Mouse (Mus musculus): ENCODE data around the gene Krtap17-1. TPM values are rescaled to one million over a fixed set of nuclear protein-coding genes. Genes with fewer than 3 reads are reported as not detected.

Gene Krtap17-1
- total and polyA plus RNA-seq, 2 experiments: not detected

DNA sequence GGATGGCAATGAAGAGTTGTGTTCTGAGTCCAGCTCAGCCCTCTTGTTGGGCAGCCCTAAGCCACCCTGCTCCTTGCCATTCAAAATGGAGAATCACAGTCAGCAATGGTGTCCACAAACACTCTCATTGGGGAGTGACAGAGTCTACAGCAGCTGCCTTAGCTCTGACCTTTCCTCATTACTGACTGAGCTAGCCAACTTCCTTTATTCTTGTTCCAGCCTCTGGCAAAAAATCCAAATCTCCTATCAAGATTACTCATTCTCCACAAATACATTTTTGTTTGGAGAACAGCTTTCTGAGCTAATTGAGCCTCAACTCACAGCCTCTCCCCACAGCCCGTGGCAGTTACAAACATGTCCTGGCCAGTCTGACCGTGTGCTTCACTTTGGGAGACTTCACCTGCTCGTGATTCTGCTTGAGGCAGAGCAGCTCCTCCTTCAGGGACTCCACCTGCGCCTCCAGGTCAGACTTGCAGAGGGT, 19.9 kb upstream of the Krtap17-1 start:
- WGBS: 49% methylated on average over 4 of the region's 4 CpGs
- H3K27me3 ChIP-seq (ENCODE audit: control insufficient read depth, insufficient read depth, low read length): no peaks in the 10 kb centered on the region

DNA sequence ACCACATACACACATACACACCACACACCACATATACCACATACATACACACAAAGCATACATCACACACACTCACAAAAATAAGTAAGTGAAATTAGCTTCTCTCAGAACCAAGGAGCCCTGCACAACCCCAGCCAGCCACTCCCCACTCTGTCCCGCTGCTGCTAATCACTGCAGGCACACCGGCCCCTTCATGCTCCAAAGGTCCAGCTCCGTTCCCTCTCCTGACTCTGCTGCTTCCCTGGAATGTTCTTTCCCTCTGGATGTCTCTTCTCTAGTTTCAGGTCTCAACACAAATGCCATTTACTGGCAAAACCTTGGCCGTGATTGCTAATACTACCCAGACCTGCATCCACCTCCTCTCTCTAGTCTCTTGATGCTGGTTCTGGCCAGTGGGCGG, 16.9 kb upstream of the Krtap17-1 start:
- Histone ChIP-seq H3K4me1 (ENCODE audit: control insufficient read depth, insufficient read depth, low read length) (no peaks in the 10 kb centered on the region), H3K79me2 (ENCODE audit: control insufficient read depth, insufficient read depth, low read length) (no peaks in the 10 kb centered on the region), H3K27ac (replicated peaks; ENCODE audit: insufficient read depth, low read depth, low read length) (no peak overlapping the region), H3K4me3 (ENCODE audit: insufficient read depth, low read depth, low read length) (no peak overlapping the region), H3K36me3 (ENCODE audit: control insufficient read depth, insufficient read depth, low read length) (no peaks in the 10 kb centered on the region), H3K9ac (ENCODE audit: low read depth, low read length) (no peak overlapping the region), H3K27me3 (ENCODE audit: control insufficient read depth, insufficient read depth, low read length) (no peaks in the 10 kb centered on the region)
- TF ChIP-seq CTCF (IDR thresholded peaks at IDR 0.05; ENCODE audit: low read depth, low read length) (no peak), POLR2A (IDR thresholded peaks at IDR 0.05; ENCODE audit: extremely low read depth, insufficient read depth, low read length) (no peak)
- WGBS: 84% methylated on average over 5 of the region's 5 CpGs
- DNase-seq (ENCODE audit: extremely low read depth, low read depth, low spot score): no peak

More for the DNA sequence above, 19.9 kb upstream of the Krtap17-1 start:
- Histone ChIP-seq H3K4me1 (ENCODE audit: control insufficient read depth, insufficient read depth, low read length) (no peaks in the 10 kb centered on the region), H3K36me3 (ENCODE audit: control insufficient read depth, insufficient read depth, low read length) (no peaks in the 10 kb centered on the region), H3K9ac (ENCODE audit: low read depth, low read length) (no peak overlapping the region), H3K4me3 (ENCODE audit: insufficient read depth, low read depth, low read length) (no peak overlapping the region), H3K27ac (replicated peaks; ENCODE audit: insufficient read depth, low read depth, low read length) (no peak overlapping the region), H3K79me2 (ENCODE audit: control insufficient read depth, insufficient read depth, low read length) (no peaks in the 10 kb centered on the region)
- no peak for DNase-seq (ENCODE audit: extremely low read depth, low read depth, low spot score)
- no peak for TF ChIP-seq POLR2A (IDR thresholded peaks at IDR 0.05; ENCODE audit: extremely low read depth, insufficient read depth, low read length)
- TF ChIP-seq CTCF (IDR thresholded peaks at IDR 0.05; ENCODE audit: low read depth, low read length): no peak

DNA sequence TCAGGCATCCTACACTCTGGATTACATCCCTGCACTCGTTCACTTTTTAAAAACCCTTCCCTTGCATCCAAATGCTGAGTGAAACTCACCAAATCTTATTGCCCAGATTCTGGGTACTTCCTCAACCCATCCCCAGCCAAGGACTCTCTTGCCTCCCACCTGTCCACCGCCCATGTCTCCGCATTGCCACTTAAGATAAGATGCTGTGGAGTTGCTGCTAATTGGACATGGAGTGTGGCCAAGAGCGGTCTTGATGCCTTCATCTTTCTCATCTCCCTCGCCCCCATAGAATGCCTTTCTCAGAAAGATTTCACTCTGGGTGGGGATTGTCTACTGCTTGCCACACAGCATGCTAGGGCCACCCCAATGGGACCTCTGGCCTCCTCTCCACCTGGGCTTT, 14.5 kb upstream of the Krtap17-1 start:
- Histone ChIP-seq H3K27me3 (ENCODE audit: control insufficient read depth, insufficient read depth, low read length) (no peaks in the 10 kb centered on the region; the same call in 1 of the 2 replicates), H3K27ac (replicated peaks; ENCODE audit: insufficient read depth, low read depth, low read length) (no peak overlapping the region), H3K4me1 (ENCODE audit: control insufficient read depth, insufficient read depth, low read length) (no peaks in the 10 kb centered on the region), H3K9ac (ENCODE audit: low read depth, low read length) (no peak overlapping the region), H3K36me3 (ENCODE audit: control insufficient read depth, insufficient read depth, low read length) (no peaks in the 10 kb centered on the region), H3K4me3 (ENCODE audit: insufficient read depth, low read depth, low read length) (no peak overlapping the region), H3K79me2 (ENCODE audit: control insufficient read depth, insufficient read depth, low read length) (no peaks in the 10 kb centered on the region)
- no peak for TF ChIP-seq POLR2A (IDR thresholded peaks at IDR 0.05; ENCODE audit: extremely low read depth, insufficient read depth, low read length)
- no peak for TF ChIP-seq CTCF (IDR thresholded peaks at IDR 0.05; ENCODE audit: low read depth, low read length)
- DNase-seq (ENCODE audit: extremely low read depth, low read depth, low spot score): no peak
- 81% methylated on average over 5 of the region's 5 CpGs for WGBS

DNA sequence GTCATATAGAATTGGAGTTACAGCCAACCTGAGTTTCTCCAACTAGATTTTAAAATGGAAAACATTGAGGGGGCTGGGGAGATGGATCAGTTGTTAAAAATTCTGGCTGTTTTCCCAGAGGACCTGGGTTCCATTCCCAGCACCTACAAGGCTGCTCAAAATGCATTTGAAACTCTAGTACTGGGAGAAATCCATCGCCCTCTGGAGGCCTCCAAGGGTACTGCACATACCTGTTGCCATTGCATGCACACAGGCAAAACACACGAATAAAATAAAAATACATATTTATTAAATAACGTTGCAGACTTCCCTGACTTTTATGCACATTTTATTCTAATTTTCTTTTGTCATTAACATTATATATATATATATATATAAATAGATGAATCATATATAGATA, 12.8 kb upstream of the Krtap17-1 start:
- 57% methylated on average over 3 of the region's 3 CpGs for WGBS
- Histone ChIP-seq H3K36me3 (ENCODE audit: control insufficient read depth, insufficient read depth, low read length) (no peaks in the 10 kb centered on the region), H3K9ac (ENCODE audit: low read depth, low read length) (no peak overlapping the region), H3K27ac (replicated peaks; ENCODE audit: insufficient read depth, low read depth, low read length) (no peak overlapping the region), H3K4me1 (ENCODE audit: control insufficient read depth, insufficient read depth, low read length) (no peaks in the 10 kb centered on the region), H3K79me2 (ENCODE audit: control insufficient read depth, insufficient read depth, low read length) (no peaks in the 10 kb centered on the region), H3K27me3 (ENCODE audit: control insufficient read depth, insufficient read depth, low read length) (no peaks in the 10 kb centered on the region; the same call in 1 of the 2 replicates), H3K4me3 (ENCODE audit: insufficient read depth, low read depth, low read length) (no peak overlapping the region)
- DNase-seq (ENCODE audit: extremely low read depth, low read depth, low spot score): no peak
- TF ChIP-seq CTCF (IDR thresholded peaks at IDR 0.05; ENCODE audit: low read depth, low read length): peak; percentile 42; the same call in 1 of the 2 replicates
- no peak for TF ChIP-seq POLR2A (IDR thresholded peaks at IDR 0.05; ENCODE audit: extremely low read depth, insufficient read depth, low read length)

DNA sequence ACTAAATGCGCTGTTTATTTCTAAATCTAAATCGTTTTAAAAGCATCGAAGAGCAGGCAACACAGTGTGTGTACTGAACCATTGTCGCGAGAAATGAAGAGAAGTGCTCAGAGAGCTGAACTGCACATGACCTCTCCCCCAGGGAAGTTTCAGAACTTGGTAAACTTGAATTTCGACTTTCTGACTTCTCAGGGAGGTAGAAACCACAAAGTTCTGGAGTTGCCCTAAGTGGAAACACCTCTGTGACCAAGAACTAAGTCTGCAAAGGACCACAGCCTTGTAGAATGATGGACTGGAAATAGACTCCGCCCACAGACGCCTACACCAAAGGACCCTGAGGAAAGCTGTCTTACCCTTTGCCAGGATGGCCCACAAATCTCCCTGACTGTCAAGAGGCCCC, 12.1 kb upstream of the Krtap17-1 start:
- 90% methylated on average over 8 of the region's 8 CpGs for WGBS
- TF ChIP-seq POLR2A (IDR thresholded peaks at IDR 0.05; ENCODE audit: extremely low read depth, insufficient read depth, low read length) (no peak), CTCF (IDR thresholded peaks at IDR 0.05; ENCODE audit: low read depth, low read length) (no peak)
- Histone ChIP-seq H3K27ac (replicated peaks; ENCODE audit: insufficient read depth, low read depth, low read length) (no peak overlapping the region), H3K9ac (ENCODE audit: low read depth, low read length) (no peak overlapping the region), H3K36me3 (ENCODE audit: control insufficient read depth, insufficient read depth, low read length) (no peaks in the 10 kb centered on the region), H3K4me3 (ENCODE audit: insufficient read depth, low read depth, low read length) (no peak overlapping the region), H3K79me2 (ENCODE audit: control insufficient read depth, insufficient read depth, low read length) (no peaks in the 10 kb centered on the region), H3K27me3 (ENCODE audit: control insufficient read depth, insufficient read depth, low read length) (no peaks in the 10 kb centered on the region; the same call in 1 of the 2 replicates), H3K4me1 (ENCODE audit: control insufficient read depth, insufficient read depth, low read length) (no peaks in the 10 kb centered on the region)
- no peak for DNase-seq (ENCODE audit: extremely low read depth, low read depth, low spot score)

DNA sequence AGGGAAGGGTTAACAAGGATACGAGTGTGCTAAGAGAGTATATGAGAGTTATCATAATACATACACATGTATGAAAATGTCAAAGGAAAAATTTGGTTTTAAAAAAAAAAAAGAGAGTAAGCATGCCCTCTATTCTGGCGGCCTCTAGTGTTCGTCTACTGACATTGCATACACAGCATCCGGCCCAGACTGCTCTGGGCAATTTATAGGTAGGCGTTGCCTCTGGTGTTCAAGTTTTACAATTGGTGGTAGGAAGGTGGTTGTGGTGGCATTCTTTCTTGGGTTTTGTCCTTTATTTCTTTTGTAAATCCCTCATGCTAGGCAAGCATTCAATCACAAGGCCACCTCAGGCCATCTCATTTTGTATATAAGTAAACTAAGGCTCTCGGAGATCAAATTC, 11.1 kb upstream of the Krtap17-1 start:
- H3K36me3 ChIP-seq (ENCODE audit: control insufficient read depth, insufficient read depth, low read length): no peaks in the 10 kb centered on the region
- H3K79me2 ChIP-seq (ENCODE audit: control insufficient read depth, insufficient read depth, low read length): no peaks in the 10 kb centered on the region
- H3K4me1 ChIP-seq (ENCODE audit: control insufficient read depth, insufficient read depth, low read length): no peaks in the 10 kb centered on the region
- no peak overlapping the region for H3K9ac ChIP-seq (ENCODE audit: low read depth, low read length)
- no peak for TF ChIP-seq POLR2A (IDR thresholded peaks at IDR 0.05; ENCODE audit: extremely low read depth, insufficient read depth, low read length)
- TF ChIP-seq CTCF (IDR thresholded peaks at IDR 0.05; ENCODE audit: low read depth, low read length): peak; percentile 64
- DNase-seq (ENCODE audit: extremely low read depth, low read depth, low spot score): peak; percentile 20
- no peaks in the 10 kb centered on the region; the same call in 1 of the 2 replicates for H3K27me3 ChIP-seq (ENCODE audit: control insufficient read depth, insufficient read depth, low read length)
- WGBS: 20% methylated on average over 6 of the region's 6 CpGs
- no peak overlapping the region for H3K4me3 ChIP-seq (ENCODE audit: insufficient read depth, low read depth, low read length)
- H3K27ac ChIP-seq (replicated peaks; ENCODE audit: insufficient read depth, low read depth, low read length): no peak overlapping the region
